ENCODE assay signal across 8 mouse cellular contexts in the genomic region with DNA sequence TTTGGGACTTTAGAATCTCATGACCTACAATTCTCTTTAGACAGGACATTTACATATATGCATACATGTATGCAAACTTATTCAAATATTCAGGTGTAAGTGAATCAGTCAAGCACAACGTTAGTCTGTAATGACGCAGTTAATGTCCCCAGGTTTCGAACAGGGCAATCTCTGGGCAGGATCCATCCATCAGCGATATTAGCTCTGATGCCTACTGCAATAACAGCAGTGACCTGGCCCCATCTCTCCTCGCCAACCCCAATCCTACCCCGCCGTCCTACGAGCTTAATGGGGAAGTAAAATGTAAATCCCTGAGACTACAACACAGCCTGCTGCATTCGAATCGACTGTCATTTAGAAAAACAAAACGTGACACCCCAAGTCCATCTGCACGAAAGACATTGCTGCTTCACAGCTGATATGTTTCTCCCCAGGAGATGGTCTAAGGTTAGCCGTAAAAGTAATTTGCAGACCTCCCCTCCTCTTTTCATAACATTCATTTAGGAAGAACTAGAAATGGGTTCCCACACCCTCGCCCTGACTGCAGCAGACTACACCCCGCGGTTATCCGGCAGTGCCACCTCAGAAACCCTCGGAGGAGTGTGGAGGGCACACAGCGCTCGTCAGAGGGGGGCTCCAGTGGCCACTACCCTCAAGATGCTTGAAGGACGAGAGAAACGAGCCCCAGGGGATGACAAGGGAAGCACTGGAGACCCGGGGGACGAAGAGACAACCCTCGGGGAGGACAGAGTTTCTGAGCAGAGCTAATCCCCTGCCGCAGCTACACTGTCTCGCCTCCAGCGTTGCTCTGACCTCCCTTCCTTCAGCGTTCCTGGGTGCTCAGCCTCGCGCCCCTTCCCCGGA. TPM values are rescaled to one million over a fixed set of nuclear protein-coding genes. Genes with fewer than 3 reads are reported as not detected.
DNase-seq lines count a peak whose midpoint lies in the region; ATAC-seq lines count a peak whose summit lies in the region.

No protein-coding gene starts in this region.

- peak; percentile 15 for DNase-seq in gastrocnemius, postnatal 14 days
- no peak for DNase-seq in gastrocnemius, postnatal 4 days (ENCODE audit: low spot score in 2 of 2)
- DNase-seq in cerebellum, postnatal 25 days = peak; percentile 43 to 63
- no peak for DNase-seq in gastrocnemius, postnatal 36 days

- no peaks in the 10 kb centered on the region for H3K27me3 ChIP-seq in liver, embryonic 12.5 days (replicated peaks)
- no peaks in the 10 kb centered on the region for H3K27me3 ChIP-seq in neural tube, embryonic 13.5 days

- H3K4me2 ChIP-seq in liver, embryonic 12.5 days = peak overlapping the region; percentile 83
- peak overlapping the region; percentile 67 for H3K4me2 ChIP-seq in neural tube, embryonic 13.5 days

- ATAC-seq in CD4-positive, CD25-positive, alpha-beta regulatory T cell, adult 4 months = peak; percentile 72
- ATAC-seq in hematopoietic stem cell, adult 5-6 weeks (replicated peaks in 1 of 2; ENCODE audit: insufficient read depth in 1 of 2, low FRiP score in 2 of 2, low TSS enrichment in 1 of 2, low read depth in 1 of 2, poor library complexity in 2 of 2, severe bottlenecking in 2 of 2) = peak; percentile 24 to 55
- peak; percentile 87 for ATAC-seq in liver, embryonic 12.5 days
- peak; percentile 87 for ATAC-seq in neural tube, embryonic 13.5 days (ENCODE audit: low read depth)

- H3K4me1 ChIP-seq in liver, embryonic 12.5 days = peaks cover 28% of the 10 kb centered on the region
- peaks cover 24% of the 10 kb centered on the region for H3K4me1 ChIP-seq in neural tube, embryonic 13.5 days (replicated peaks)

- intact Hi-C loops in gastrocnemius, postnatal 14 days (cut with DNase I; ENCODE audit: low total_unique reads) = no loop called here
- intact Hi-C loops in gastrocnemius, postnatal 36 days (cut with DNase I) = no loop called here

- peaks cover 2% of the 10 kb centered on the region; the same call in 1 of the 2 replicates for H3K36me3 ChIP-seq in liver, embryonic 12.5 days
- H3K36me3 ChIP-seq in neural tube, embryonic 13.5 days = no peaks in the 10 kb centered on the region

- H3K27ac ChIP-seq in liver, embryonic 12.5 days = peak overlapping the region; percentile 69
- peak overlapping the region; percentile 89 for H3K27ac ChIP-seq in neural tube, embryonic 13.5 days (replicated peaks)

- peak overlapping the region; percentile 92 for H3K9ac ChIP-seq in liver, embryonic 12.5 days
- H3K9ac ChIP-seq in neural tube, embryonic 13.5 days = peak overlapping the region; percentile 93

- peak overlapping the region; percentile 88 for H3K4me3 ChIP-seq in liver, embryonic 12.5 days
- peak overlapping the region; percentile 85 for H3K4me3 ChIP-seq in neural tube, embryonic 13.5 days

- WGBS in liver, embryonic 12.5 days (ENCODE audit: insufficient replicate concordance) = 1% methylated on average over 31 of the region's 32 CpGs
- WGBS in neural tube, embryonic 13.5 days = 2% methylated on average over 32 of the region's 32 CpGs

- H3K9me3 ChIP-seq in liver, embryonic 12.5 days (replicated peaks) = no peaks in the 10 kb centered on the region
- no peaks in the 10 kb centered on the region for H3K9me3 ChIP-seq in neural tube, embryonic 13.5 days

RNA-seq across cellular contexts. Expression of a gene that starts 0.6 kb away (rescaled TPM):
- total RNA-seq in gastrocnemius, postnatal 14 days (2021) = 10 to 100 TPM; 14.7 to 15.6 TPM
- 10 to 100 TPM; 29.3 to 30.3 TPM for total RNA-seq in gastrocnemius, postnatal 4 days (2021)
- polyA plus RNA-seq in CD4-positive, CD25-positive, alpha-beta regulatory T cell, adult 4 months (2017; shearing (Covaris generic)) = 10 to 100 TPM; 69.0 to 94.8 TPM
- total RNA-seq in hematopoietic stem cell, adult 5-6 weeks (2017) = 22.8 and 29.5 TPM in 2 replicates
- 39.9 and 40.6 TPM in 2 replicates for polyA plus RNA-seq in liver, embryonic 12.5 days (2016; fragmentation: Nextera tagmentation; extraction: Ambion mirVana)
- 123 and 127 TPM in 2 replicates for polyA plus RNA-seq in neural tube, embryonic 13.5 days (2015; fragmentation: Nextera tagmentation; extraction: Ambion mirVana)
- 10 to 100 TPM; 16.4 to 18.9 TPM for total RNA-seq in gastrocnemius, postnatal 36 days (2021)

RNA-seq across cellular contexts. Expression of a gene that starts 13.3 kb away (rescaled TPM):
- 10 to 100 TPM; 14.7 to 20.8 TPM for total RNA-seq in gastrocnemius, postnatal 14 days (2021)
- 10 to 100 TPM; 25.9 to 30.9 TPM for total RNA-seq in gastrocnemius, postnatal 4 days (2021)
- 10 to 100 TPM; 10.8 to 18.2 TPM for polyA plus RNA-seq in CD4-positive, CD25-positive, alpha-beta regulatory T cell, adult 4 months (2017; shearing (Covaris generic))
- total RNA-seq in hematopoietic stem cell, adult 5-6 weeks (2017) = 36.6 and 39.3 TPM in 2 replicates
- 22.7 and 24.5 TPM in 2 replicates for polyA plus RNA-seq in liver, embryonic 12.5 days (2016; fragmentation: Nextera tagmentation; extraction: Ambion mirVana)
- 152 and 157 TPM in 2 replicates for polyA plus RNA-seq in neural tube, embryonic 13.5 days (2015; fragmentation: Nextera tagmentation; extraction: Ambion mirVana)
- 10 to 100 TPM; 12.9 to 17.9 TPM for total RNA-seq in gastrocnemius, postnatal 36 days (2021)

Comparison
In these comparisons a context has a peak if more than half of its experiments do, and no peak if none do; other contexts are left out.
1. DNase-seq: peak in gastrocnemius, postnatal 14 days (single experiment) and cerebellum, postnatal 25 days (2 of 2); none in gastrocnemius, postnatal 4 days (0 of 2) and gastrocnemius, postnatal 36 days (0 of 2).
2. Peak in every context shown above with its lines, with median percentiles within 50 percentile points of each other: ATAC-seq.